Mouse (Mus musculus) spleen, postnatal 36 days (tissue): ENCODE measurements around the gene Serpinb3a.
"Not testable (repeated sequence)": the region's sequence is repeated elsewhere in the genome, so short reads cannot be mapped to it uniquely, and the experiment has no call there.

Source experiments
- DNase-seq, 2 experiments: peaks; one replicate each; pipeline ENCODE4 v3.0.0; 2022; ENCODE audit warnings: low spot score in 2 of 2, mixed read lengths in 1 of 2

Serpinb3a gene

GRCm38 (mm10) chr1:107052203-107052602, at the start of gene Serpinb3a:
Serpinb3a (minus strand) TSS chr1:107052303.
- DNase-seq: no peak

DNA sequence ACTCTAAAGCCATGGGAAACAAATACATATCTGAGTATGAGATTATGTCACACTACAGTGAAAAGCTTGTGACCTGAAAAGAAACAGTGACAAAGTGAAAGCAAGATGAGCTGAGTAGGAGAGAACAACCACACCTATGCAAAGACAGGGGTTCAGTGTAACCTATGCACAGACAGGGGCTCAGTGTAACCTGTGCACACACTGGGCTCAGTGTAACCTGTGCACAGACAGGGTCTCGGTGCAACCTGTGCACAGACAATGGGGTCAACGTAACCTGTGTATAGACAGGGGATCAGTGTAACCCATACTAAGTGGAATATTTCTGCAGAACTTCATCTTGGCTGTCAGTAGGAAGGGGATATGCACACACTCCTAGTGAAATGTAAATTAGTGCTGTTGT, 46.3 kb upstream of the Serpinb3a start:
- DNase-seq: no peak

DNA sequence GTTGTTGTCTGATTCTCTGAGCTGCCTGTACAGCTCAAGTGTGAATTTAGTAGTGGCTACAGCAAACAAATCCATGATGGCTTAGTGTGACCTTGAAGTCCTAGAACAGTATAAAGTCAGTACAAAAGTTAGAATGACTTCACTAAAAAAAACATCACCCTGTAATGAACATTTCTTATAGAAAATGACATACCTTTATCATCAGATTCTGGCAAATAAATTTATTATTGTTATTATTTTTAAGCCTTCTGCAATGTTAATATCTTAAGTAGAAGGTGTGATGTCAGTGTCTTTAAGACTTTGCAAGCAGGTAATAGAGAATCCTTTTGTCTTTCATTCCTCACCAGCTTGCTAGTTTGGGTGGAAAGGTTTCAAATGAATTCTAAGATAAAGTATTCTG, 31.3 kb upstream of the Serpinb3a start, which contains the start of gene Serpinb3d:
Gene Serpinb3d (minus strand): TSS at position 101 of the 400 bp plus-strand sequence.
- DNase-seq: no peak

DNA sequence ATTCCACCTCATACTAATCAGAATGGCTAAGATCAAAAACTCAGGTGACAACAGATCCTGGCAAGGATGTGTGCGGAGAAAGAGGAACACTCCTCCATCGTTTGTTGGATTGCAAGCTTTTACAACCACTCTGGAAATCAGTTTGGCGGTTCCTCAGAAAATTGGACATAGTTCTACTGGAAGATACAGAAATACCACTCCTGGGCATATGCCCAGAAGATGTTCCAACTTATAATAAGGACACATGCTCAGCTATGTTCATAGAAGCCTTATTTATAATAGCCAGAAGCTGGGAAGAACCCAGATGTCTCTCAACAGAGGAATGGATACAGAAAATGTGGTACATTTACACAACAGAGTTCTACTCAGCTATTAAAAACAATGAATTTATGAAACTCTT, 17.9 kb downstream of the Serpinb3a start:
- DNase-seq: not testable (repeated sequence)

GRCm38 (mm10) chr1:107025886-107026285, 26.2 kb downstream of the Serpinb3a start:
- no peak for DNase-seq

- no peak for DNase-seq
Observed at GRCm38 (mm10) chr1:107015210-107015609, 36.9 kb downstream of the Serpinb3a start.

GRCm38 (mm10) chr1:107014530-107014929, 37.6 kb downstream of the Serpinb3a start:
- peak in 1 of 2 experiments; percentile 1 for DNase-seq

DNA sequence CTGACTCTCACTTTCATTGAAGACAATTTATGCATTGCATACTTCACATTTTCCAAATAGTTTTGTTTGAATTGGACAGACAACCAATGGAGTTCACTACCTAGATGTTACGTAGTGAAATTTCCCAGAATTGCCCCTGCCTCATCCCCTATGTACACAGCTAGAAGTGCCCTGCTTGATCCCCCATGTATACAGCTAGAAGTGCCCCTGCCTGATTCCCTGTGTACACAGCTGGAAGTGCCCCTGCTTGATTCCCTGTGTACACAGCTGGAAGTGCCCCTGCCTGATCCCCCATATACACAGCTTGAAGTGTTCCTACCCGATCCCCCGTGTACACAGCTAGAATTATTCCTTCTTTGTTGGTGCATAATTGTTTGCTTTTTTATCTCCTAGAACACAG, 45.8 kb downstream of the Serpinb3a start:
- no peak for DNase-seq

GRCm38 (mm10) chr1:107001754-107002153, 50.3 kb downstream of the Serpinb3a start:
- DNase-seq: no peak

GRCm38 (mm10) chr1:107000424-107000823, 51.7 kb downstream of the Serpinb3a start:
- DNase-seq: no peak
